Mouse (Mus musculus): Measurements from ENCODE around the gene Rin1. TPM values are rescaled to one million over a fixed set of nuclear protein-coding genes. Genes with fewer than 3 reads are reported as not detected.

The Rin1 gene
- polyA plus RNA-seq, 1 experiment = 2.8 TPM

GRCm38 (mm10) chr19:5037678-5038571 is 12.4 kb upstream of the Rin1 start:
- TF ChIP-seq CTCF (IDR thresholded peaks at IDR 0.05; ENCODE audit: borderline replicate concordance, insufficient read depth, low read depth, low read length) (no peak), POLR2A (IDR thresholded peaks at IDR 0.05; ENCODE audit: borderline replicate concordance, insufficient read depth, low read length) (no peak)
- no peaks in the 10 kb centered on the region for H3K27me3 ChIP-seq (ENCODE audit: control insufficient read depth, insufficient read depth, low read length)
- no peak overlapping the region for H3K27ac ChIP-seq (ENCODE audit: insufficient read depth, low read length)
- peak overlapping the region; percentile 92 for H3K4me3 ChIP-seq (replicated peaks; ENCODE audit: insufficient read depth, low read depth, low read length)
- WGBS = 5% methylated on average over 32 of the region's 32 CpGs
- DNase-seq = peak; percentile 89 to 96
- H3K4me1 ChIP-seq (ENCODE audit: control insufficient read depth, insufficient read depth, low read length) = 0 out of 2 replicates have a peak, but pooled peaks cover 2% of the 10 kb centered on the region

GRCm38 (mm10) chr19:5038709-5039156 is 11.5 kb upstream of the Rin1 start, which contains the start of the genes B4gat1 and AC124502.3:
Gene B4gat1 (plus strand): TSS chr19:5038826.
Gene AC124502.3 (plus strand): TSS chr19:5038891.
- peak; percentile 94 to 95 for DNase-seq
- Histone ChIP-seq H3K4me3 (replicated peaks; ENCODE audit: insufficient read depth, low read depth, low read length) (peak within 1 kb of the TSS; percentile 92), H3K4me1 (ENCODE audit: control insufficient read depth, insufficient read depth, low read length) (0 out of 2 replicates have a peak, but pooled peaks cover 2% of the 10 kb centered on the region), H3K27ac (ENCODE audit: insufficient read depth, low read length) (peak within 1 kb of the TSS; percentile 89), H3K27me3 (ENCODE audit: control insufficient read depth, insufficient read depth, low read length) (no peaks in the 10 kb centered on the region)
- WGBS = under 1% methylated on average over 44 of the region's 44 CpGs
- TF ChIP-seq POLR2A (IDR thresholded peaks at IDR 0.05; ENCODE audit: borderline replicate concordance, insufficient read depth, low read length) (peak; percentile 95), CTCF (IDR thresholded peaks at IDR 0.05; ENCODE audit: borderline replicate concordance, insufficient read depth, low read depth, low read length) (no peak)

GRCm38 (mm10) chr19:5039301-5040114 is 10.8 kb upstream of the Rin1 start:
- peak; percentile 38 to 59 for DNase-seq
- WGBS = 4% methylated on average over 41 of the region's 41 CpGs
- H3K4me3 ChIP-seq (replicated peaks; ENCODE audit: insufficient read depth, low read depth, low read length) = peak overlapping the region; percentile 92
- H3K4me1 ChIP-seq (ENCODE audit: control insufficient read depth, insufficient read depth, low read length) = 0 out of 2 replicates have a peak, but pooled peaks cover 2% of the 10 kb centered on the region
- TF ChIP-seq POLR2A (IDR thresholded peaks at IDR 0.05; ENCODE audit: borderline replicate concordance, insufficient read depth, low read length) = no peak
- no peak for TF ChIP-seq CTCF (IDR thresholded peaks at IDR 0.05; ENCODE audit: borderline replicate concordance, insufficient read depth, low read depth, low read length)
- peak overlapping the region; percentile 89 for H3K27ac ChIP-seq (ENCODE audit: insufficient read depth, low read length)
- no peaks in the 10 kb centered on the region for H3K27me3 ChIP-seq (ENCODE audit: control insufficient read depth, insufficient read depth, low read length)

- H3K4me1 ChIP-seq (ENCODE audit: control insufficient read depth, insufficient read depth, low read length) = 0 out of 2 replicates have a peak, but pooled peaks cover 2% of the 10 kb centered on the region
- no peak for TF ChIP-seq CTCF (IDR thresholded peaks at IDR 0.05; ENCODE audit: borderline replicate concordance, insufficient read depth, low read depth, low read length)
- TF ChIP-seq POLR2A (IDR thresholded peaks at IDR 0.05; ENCODE audit: borderline replicate concordance, insufficient read depth, low read length) = peak; percentile 30; the same call in 1 of the 2 replicates
- peak within 1 kb of the TSS; percentile 92 for H3K4me3 ChIP-seq (replicated peaks; ENCODE audit: insufficient read depth, low read depth, low read length)
- H3K27me3 ChIP-seq (ENCODE audit: control insufficient read depth, insufficient read depth, low read length) = no peaks in the 10 kb centered on the region
- H3K27ac ChIP-seq (ENCODE audit: insufficient read depth, low read length) = no peak within 1 kb of the TSS
- 5% methylated on average over 40 of the region's 40 CpGs for WGBS
- DNase-seq = peak; percentile 89 to 90
Observed at GRCm38 (mm10) chr19:5040862-5041523, 9.3 kb upstream of the Rin1 start, which contains the start of gene Brms1. Gene Brms1 (plus strand): TSS chr19:5041354.

- Histone ChIP-seq H3K4me1 (ENCODE audit: control insufficient read depth, insufficient read depth, low read length) (0 out of 2 replicates have a peak, but pooled peaks cover 2% of the 10 kb centered on the region), H3K27me3 (ENCODE audit: control insufficient read depth, insufficient read depth, low read length) (no peaks in the 10 kb centered on the region), H3K4me3 (replicated peaks; ENCODE audit: insufficient read depth, low read depth, low read length) (peak overlapping the region; percentile 92), H3K27ac (ENCODE audit: insufficient read depth, low read length) (no peak overlapping the region)
- TF ChIP-seq POLR2A (IDR thresholded peaks at IDR 0.05; ENCODE audit: borderline replicate concordance, insufficient read depth, low read length) = no peak
- no peak for TF ChIP-seq CTCF (IDR thresholded peaks at IDR 0.05; ENCODE audit: borderline replicate concordance, insufficient read depth, low read depth, low read length)
- whole genome bisulfite sequencing = 3% methylated on average over 16 of the region's 16 CpGs
- no peak for DNase-seq
Observed at GRCm38 (mm10) chr19:5041588-5041987, 8.7 kb upstream of the Rin1 start.

- WGBS = 10% methylated on average over 4 of the region's 4 CpGs
- TF ChIP-seq POLR2A (IDR thresholded peaks at IDR 0.05; ENCODE audit: borderline replicate concordance, insufficient read depth, low read length) = no peak
- no peak for TF ChIP-seq CTCF (IDR thresholded peaks at IDR 0.05; ENCODE audit: borderline replicate concordance, insufficient read depth, low read depth, low read length)
- DNase-seq = peak in 1 of 2 experiments; percentile 52
- H3K4me1 ChIP-seq (ENCODE audit: control insufficient read depth, insufficient read depth, low read length) = peaks cover 14% of the 10 kb centered on the region
- H3K27me3 ChIP-seq (ENCODE audit: control insufficient read depth, insufficient read depth, low read length) = no peaks in the 10 kb centered on the region
- no peak overlapping the region for H3K27ac ChIP-seq (ENCODE audit: insufficient read depth, low read length)
- H3K4me3 ChIP-seq (replicated peaks; ENCODE audit: insufficient read depth, low read depth, low read length) = no peak overlapping the region
Observed at GRCm38 (mm10) chr19:5045531-5045930, 4.8 kb upstream of the Rin1 start.
